ENCODE assay signal across 19 mouse cellular contexts in genomic region chr5:140852435-140852996, GRCm38 (mm10). TPM values are rescaled to one million over a fixed set of nuclear protein-coding genes. Genes with fewer than 3 reads are reported as not detected.
A peak's percentile ranks its signal among the peaks of the same experiment; 100 is the strongest.
DNase-seq lines count a peak whose midpoint lies in the region; ATAC-seq and TF ChIP-seq lines count a peak whose summit lies in the region.
"Had no signal": no experiment of that assay in that cellular context is flagged by ENCODE, and none has a peak within 500 bp of the region (broad histone marks: within the 10 kb centered on the region; RNA-seq: fewer than 3 reads in every experiment).

No protein-coding gene starts in this region.

- DNase-seq in urinary bladder, adult 2 months (ENCODE audit: low spot score), result peak; percentile 11
- no peak for DNase-seq in urinary bladder, postnatal 14 days (ENCODE audit: low spot score)
- peak; percentile 30 to 36 for DNase-seq in kidney, postnatal 36 days
- DNase-seq in left cerebral cortex, adult 11 months (ENCODE audit: low spot score), result no peak
- no peak for DNase-seq in limb, embryonic 10.5 days (ENCODE audit: low spot score)
- DNase-seq in hindbrain, postnatal 0 days (ENCODE audit: low spot score), result no peak
- DNase-seq: adrenal gland, postnatal 36 days; cerebellum, adult 9-10 months; embryo, embryonic 11 days; gastrocnemius, postnatal 10 days; heart, adult 18-20 months; lung, adult 2 months; lung, postnatal 4 days had no signal

- H3K36me3 ChIP-seq in liver, embryonic 16.5 days (ENCODE audit: control insufficient read depth, insufficient read depth), result no peaks in the 10 kb centered on the region
- no peaks in the 10 kb centered on the region for H3K36me3 ChIP-seq in limb, embryonic 10.5 days
- no peaks in the 10 kb centered on the region for H3K36me3 ChIP-seq in hindbrain, postnatal 0 days (ENCODE audit: insufficient read depth, low read length)
- H3K36me3 ChIP-seq: embryonic facial prominence, embryonic 15.5 days; midbrain, embryonic 13.5 days; stomach, embryonic 15.5 days had no signal

- ATAC-seq in liver, embryonic 16.5 days (ENCODE audit: low read depth), result peak; percentile 82
- ATAC-seq in hindbrain, postnatal 0 days, result no peak
- ATAC-seq: inflammation-experienced regulatory T-cells, adult 6 months; midbrain, embryonic 13.5 days had no signal

- no peaks in the 10 kb centered on the region for H3K27me3 ChIP-seq in liver, embryonic 16.5 days (ENCODE audit: control insufficient read depth, insufficient read depth, low read depth, low read length)
- H3K27me3 ChIP-seq in limb, embryonic 10.5 days (ENCODE audit: low read depth, poor library complexity, severe bottlenecking), result no peaks in the 10 kb centered on the region
- H3K27me3 ChIP-seq in hindbrain, postnatal 0 days (ENCODE audit: insufficient read depth, low read length), result no peaks in the 10 kb centered on the region
- H3K27me3 ChIP-seq: embryonic facial prominence, embryonic 15.5 days; midbrain, embryonic 13.5 days; stomach, embryonic 15.5 days had no signal

- WGBS in liver, embryonic 16.5 days (ENCODE audit: insufficient replicate concordance), result 61% methylated on average over 12 of the region's 12 CpGs
- 64% methylated on average over 12 of the region's 12 CpGs for WGBS in limb, embryonic 10.5 days
- WGBS in hindbrain, postnatal 0 days, result 83% methylated on average over 12 of the region's 12 CpGs

- H3K27ac ChIP-seq in liver, embryonic 16.5 days (ENCODE audit: low read length), result no peak overlapping the region
- no peak overlapping the region for H3K27ac ChIP-seq in limb, embryonic 10.5 days
- H3K27ac ChIP-seq in hindbrain, postnatal 0 days, result no peak overlapping the region
- H3K27ac ChIP-seq: embryonic facial prominence, embryonic 15.5 days; midbrain, embryonic 13.5 days; stomach, embryonic 15.5 days had no signal

- H3K9me3 ChIP-seq in liver, embryonic 16.5 days (replicated peaks; ENCODE audit: control insufficient read depth, low read length), result no peaks in the 10 kb centered on the region
- H3K9me3 ChIP-seq in limb, embryonic 10.5 days (replicated peaks), result no peaks in the 10 kb centered on the region
- peaks cover 5% of the 10 kb centered on the region; the same call in 1 of the 2 replicates for H3K9me3 ChIP-seq in hindbrain, postnatal 0 days (ENCODE audit: low read length)
- H3K9me3 ChIP-seq: midbrain, embryonic 13.5 days; stomach, embryonic 15.5 days had no signal

- no peak for TF ChIP-seq CTCF in hindbrain, postnatal 0 days (IDR thresholded peaks at IDR 0.05; ENCODE audit: low read depth)

- H3K4me2 ChIP-seq in liver, embryonic 16.5 days (ENCODE audit: low read depth, low read length), result 0 out of 2 replicates have a peak overlapping the region, but pooled peaks have one; percentile 8
- H3K4me2 ChIP-seq in hindbrain, postnatal 0 days (ENCODE audit: low read depth, low read length), result no peak overlapping the region
- H3K4me2 ChIP-seq: embryonic facial prominence, embryonic 15.5 days; midbrain, embryonic 13.5 days; stomach, embryonic 15.5 days had no signal

- no peaks in the 10 kb centered on the region for H3K4me1 ChIP-seq in liver, embryonic 16.5 days (ENCODE audit: control insufficient read depth, low read depth, low read length)
- peaks cover 14% of the 10 kb centered on the region for H3K4me1 ChIP-seq in limb, embryonic 10.5 days
- no peaks in the 10 kb centered on the region for H3K4me1 ChIP-seq in hindbrain, postnatal 0 days (ENCODE audit: insufficient read depth, low read length)
- H3K4me1 ChIP-seq: embryonic facial prominence, embryonic 15.5 days; midbrain, embryonic 13.5 days had no signal

- no peak overlapping the region for H3K4me3 ChIP-seq in liver, embryonic 16.5 days (ENCODE audit: low read depth, low read length)
- no peak overlapping the region for H3K4me3 ChIP-seq in limb, embryonic 10.5 days
- no peak overlapping the region for H3K4me3 ChIP-seq in hindbrain, postnatal 0 days (ENCODE audit: low read length)
- H3K4me3 ChIP-seq: embryonic facial prominence, embryonic 15.5 days; midbrain, embryonic 13.5 days; myocyte; stomach, embryonic 15.5 days had no signal

- H3K9ac ChIP-seq in liver, embryonic 16.5 days (ENCODE audit: low read depth, low read length), result no peak overlapping the region
- H3K9ac ChIP-seq in hindbrain, postnatal 0 days (replicated peaks; ENCODE audit: low read length), result no peak overlapping the region
- H3K9ac ChIP-seq: embryonic facial prominence, embryonic 15.5 days; midbrain, embryonic 13.5 days; stomach, embryonic 15.5 days had no signal

RNA-seq across cellular contexts. Expression of gene Gna12, which starts 22.3 kb away (rescaled TPM):
- polyA plus RNA-seq in urinary bladder, adult 2 months (2012; rRNA removed), result 46.5 and 67.5 TPM in 2 replicates
- 1.9 and 2.4 TPM in 2 replicates for polyA plus RNA-seq in liver, embryonic 16.5 days (2015; fragmentation: Nextera tagmentation; extraction: Ambion mirVana)
- polyA plus RNA-seq in limb, embryonic 10.5 days (2016; fragmentation: Nextera tagmentation; extraction: Ambion mirVana), result 13.4 and 18.8 TPM in 2 replicates
- total RNA-seq in hindbrain, postnatal 0 days (2014; rRNA removed), result 201 and 208 TPM in 2 replicates
- 32.8 and 35.9 TPM in 2 replicates for polyA plus RNA-seq in hindbrain, postnatal 0 days (2015; fragmentation: Nextera tagmentation; extraction: Ambion mirVana)

Comparison
In these comparisons a context has a peak if more than half of its experiments do, and no peak if none do; other contexts are left out.
1. DNase-seq: peak in urinary bladder, adult 2 months (single experiment) and kidney, postnatal 36 days (2 of 2); none in urinary bladder, postnatal 14 days (single experiment), left cerebral cortex, adult 11 months (single experiment), limb, embryonic 10.5 days (single experiment) and hindbrain, postnatal 0 days (single experiment).